Mouse (Mus musculus): ENCODE measurements at regions not wholly inside any gene's neighbourhood (a gene's known extent, or its start where the extent isn't known, plus 50 kb on each side); places are given as distances from the start of the nearest gene placed in this dataset.

DNA sequence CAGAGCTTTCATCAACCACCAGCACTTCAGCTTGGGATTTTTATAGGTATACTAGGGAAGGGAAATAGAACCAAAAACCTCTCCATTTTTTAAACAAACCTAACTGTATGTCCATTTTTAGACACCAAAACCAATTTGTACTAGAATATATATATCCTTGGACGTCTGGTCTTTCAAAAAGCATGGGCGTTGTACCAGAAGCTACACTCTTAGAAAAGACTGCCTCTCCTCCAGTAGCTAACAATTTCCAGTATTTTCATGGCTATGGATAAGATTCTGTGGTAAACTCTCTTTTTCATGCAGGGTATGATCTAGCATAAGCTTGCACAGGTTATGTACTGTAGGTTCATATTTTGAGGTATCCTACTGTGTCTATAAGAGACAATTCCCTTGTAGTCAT, 219.1 kb upstream of the Nudt12 start:
- H3K4me3 ChIP-seq (ENCODE audit: low read depth, low read length): no peak overlapping the region
- no peak for TF ChIP-seq CTCF (IDR thresholded peaks at IDR 0.05; ENCODE audit: low read depth)
- H3K4me2 ChIP-seq (replicated peaks; ENCODE audit: low read depth): no peak overlapping the region
- H3K27ac ChIP-seq (ENCODE audit: low read depth, low read length): no peak overlapping the region
- no peaks in the 10 kb centered on the region for H3K4me1 ChIP-seq (replicated peaks; ENCODE audit: control insufficient read depth, insufficient read depth, low read length)
- WGBS: 81% methylated on average over 2 of the region's 2 CpGs
- no peaks in the 10 kb centered on the region for H3K27me3 ChIP-seq (replicated peaks; ENCODE audit: control insufficient read depth, insufficient read depth, low read length)
- no peaks in the 10 kb centered on the region for H3K36me3 ChIP-seq (ENCODE audit: control insufficient read depth, insufficient read depth)
- ATAC-seq: no peak
- no peak overlapping the region for H3K9ac ChIP-seq (ENCODE audit: low read depth, low read length)
- no peaks in the 10 kb centered on the region for H3K9me3 ChIP-seq (ENCODE audit: control insufficient read depth)

Measured in intestine, postnatal 0 days (tissue).